Mouse (Mus musculus): Measurements from ENCODE around the gene Car10.

- TF ChIP-seq MAX (IDR thresholded peaks at IDR 0.05; ENCODE audit: low read length) (no peak), CTCF (IDR thresholded peaks at IDR 0.05 in 2 of 3, conservative IDR thresholded peaks at IDR 0.05 in 1 of 3; ENCODE audit: control insufficient read depth in 1 of 3, insufficient read depth in 1 of 3, low read depth in 2 of 3, low read length in 3 of 3, poor library complexity in 1 of 3, severe bottlenecking in 1 of 3) (no peak), HCFC1 (IDR thresholded peaks at IDR 0.05; ENCODE audit: low read depth, low read length) (no peak), ZNF384 (IDR thresholded peaks at IDR 0.05; ENCODE audit: low read depth, low read length) (no peak)
Measured at GRCm38 (mm10) chr11:93603575-93603974, 505.7 kb downstream of the Car10 start.

Measured in MEL (cell line).